Mouse (Mus musculus) cortical plate, adult 2 months (tissue): ENCODE results near the gene Abcg5.

ENCODE experiments used
- CTCF ChIP-seq: fragments of 200-500 bp; IDR thresholded peaks from 2 replicates; pipeline ENCODE4 v1.5.1; 2011; ENCODE audit warnings: mild to moderate bottlenecking, control low read depth, low read length; ENCODE audit not compliant: insufficient read depth; ENCODE audit errors: extremely low read depth
- POLR2A ChIP-seq: fragments of 200-500 bp; IDR thresholded peaks from 2 replicates; pipeline ENCODE4 v1.6.1; 2011; ENCODE audit warnings: mild to moderate bottlenecking, low read length, control low read depth; ENCODE audit not compliant: insufficient read depth; ENCODE audit errors: extremely low read depth

GRCm38 (mm10) chr17:84653544-84653943, 29.3 kb downstream of the Abcg5 start:
- TF ChIP-seq CTCF, result no peak
- TF ChIP-seq POLR2A, result no peak
